Mouse (Mus musculus) spleen, adult 2 months (tissue): Measurements from ENCODE around the gene Krt28.

Experiments used
- CTCF ChIP-seq: fragments of 200-500 bp; IDR thresholded peaks from 2 replicates; pipeline ENCODE4 v1.5.1; 2011; ENCODE audit warnings: mild to moderate bottlenecking, inconsistent platforms; ENCODE audit not compliant: insufficient read depth, insufficient read length, insufficient replicate concordance; ENCODE audit errors: extremely low read depth
- POLR2A ChIP-seq: fragments of 200-500 bp; IDR thresholded peaks from 2 replicates; pipeline ENCODE4 v1.6.1; 2011; ENCODE audit warnings: low read depth, low read length, inconsistent platforms

- TF ChIP-seq CTCF (peak; percentile 82; the same call in 1 of the 2 replicates), POLR2A (no peak)
These were observed 4.9 kb upstream of the Krt28 start for GRCm38 (mm10) chr11:99379568-99379967.
